Mouse (Mus musculus): ENCODE results near the gene Dclre1b.

- TF ChIP-seq CTCF (IDR thresholded peaks at IDR 0.05; ENCODE audit: low read depth) (no peak), EP300 (optimal IDR thresholded peaks at IDR 0.05) (no peak)
Observed at GRCm38 (mm10) chr3:103789096-103789495, 20.1 kb downstream of the Dclre1b start.

Measured in stomach, postnatal 0 days (tissue).